Mouse (Mus musculus) forebrain, embryonic 11.5 days (tissue): ENCODE data around the gene Atp5e. TPM values are rescaled to one million over a fixed set of nuclear protein-coding genes. Genes with fewer than 3 reads are reported as not detected.

Experiments used
- ATAC-seq: fragments of 200-750 bp; cut with Nextera tagmentation; replicated peaks from 2 replicates; pipeline ENCODE4 v1.8.0; 2017; ENCODE audit warnings: moderate TSS enrichment; ENCODE audit not compliant: low FRiP score
- DNase-seq: peaks from one replicate; pipeline ENCODE4 v3.0.0-alpha.2; 2017; ENCODE audit warnings: low spot score
- H3K27ac ChIP-seq: fragments of 300-500 bp; sonication (generic); 2 replicates; pipeline ENCODE4 v1.5.1; 2014; ENCODE audit warnings: low read depth, low read length
- H3K27me3 ChIP-seq: fragments of 300-500 bp; sonication (generic); 2 replicates; pipeline ENCODE4 v1.6.1; 2014; ENCODE audit warnings: mild to moderate bottlenecking, low read length, mixed read lengths; ENCODE audit not compliant: control insufficient read depth, insufficient read depth
- H3K36me3 ChIP-seq: fragments of 300-500 bp; sonication (generic); 2 replicates; pipeline ENCODE4 v1.6.1; 2014; ENCODE audit warnings: mild to moderate bottlenecking, low read length, moderate library complexity, mixed read lengths; ENCODE audit not compliant: control insufficient read depth, insufficient read depth
- H3K4me1 ChIP-seq: fragments of 300-500 bp; sonication (generic); replicated peaks from 2 replicates; pipeline ENCODE4 v1.6.1; 2014; ENCODE audit warnings: low read length, mixed read lengths; ENCODE audit not compliant: control insufficient read depth, insufficient read depth
- H3K4me2 ChIP-seq: fragments of 300-500 bp; sonication (generic); 2 replicates; pipeline ENCODE4 v1.6.1; 2014; ENCODE audit warnings: low read depth, mild to moderate bottlenecking, low read length, moderate library complexity, mixed read lengths; ENCODE audit not compliant: severe bottlenecking
- H3K4me3 ChIP-seq: fragments of 300-500 bp; sonication (generic); 2 replicates; pipeline ENCODE4 v1.5.1; 2014; ENCODE audit warnings: low read depth, low read length
- H3K9ac ChIP-seq: fragments of 300-500 bp; sonication (generic); 2 replicates; pipeline ENCODE4 v1.6.1; 2014; ENCODE audit warnings: low read length
- H3K9me3 ChIP-seq: fragments of 300-500 bp; sonication (generic); 2 replicates; pipeline ENCODE4 v1.6.1; 2016; ENCODE audit warnings: low read length, mixed read lengths; ENCODE audit not compliant: control insufficient read depth
- WGBS: fragments of 180-500 bp; shearing (Covaris S2); extraction: QIAGEN DNeasy Blood & Tissue Kit; methylation state at CpG from one replicate; pipeline ENCODE4 v1.1.7; 2014; 5-methylcytosine and 5-hydroxymethylcytosine counted together
- polyA plus RNA-seq: library from polyadenylated mRNA; unstranded; fragments of >200 nt; fragmentation: Nextera tagmentation; extraction: Ambion mirVana; gene quantifications from 2 replicates; pipeline ENCODE4 v1.2.1, GENCODE M21; 2014

The Atp5e gene
- polyA plus RNA-seq, 1 experiment from 2014 or later: 613 TPM

- no peak overlapping the region for H3K4me2 ChIP-seq
- no peaks in the 10 kb centered on the region for H3K9me3 ChIP-seq
- H3K4me3 ChIP-seq: no peak overlapping the region
- DNase-seq: no peak
- H3K36me3 ChIP-seq: no peaks in the 10 kb centered on the region
- ATAC-seq: no peak
- no peaks in the 10 kb centered on the region for H3K27me3 ChIP-seq
- H3K9ac ChIP-seq: no peak overlapping the region
- 91% methylated on average over 5 of the region's 5 CpGs for WGBS
- H3K27ac ChIP-seq: no peak overlapping the region
- no peaks in the 10 kb centered on the region for H3K4me1 ChIP-seq
Observed at GRCm38 (mm10) chr2:174487005-174487404, 23.1 kb upstream of the Atp5e start.

- Histone ChIP-seq H3K4me1 (no peaks in the 10 kb centered on the region), H3K27ac (no peak overlapping the region), H3K9me3 (no peaks in the 10 kb centered on the region), H3K27me3 (no peaks in the 10 kb centered on the region), H3K36me3 (no peaks in the 10 kb centered on the region), H3K4me3 (no peak overlapping the region), H3K9ac (no peak overlapping the region), H3K4me2 (no peak overlapping the region)
- DNase-seq (no peak), ATAC-seq (no peak)
- WGBS: 71% methylated on average over 5 of the region's 5 CpGs
Observed at GRCm38 (mm10) chr2:174478746-174479145, 14.8 kb upstream of the Atp5e start.

GRCm38 (mm10) chr2:174477543-174478319 is 13.8 kb upstream of the Atp5e start:
- no peak overlapping the region for H3K4me3 ChIP-seq
- H3K36me3 ChIP-seq: no peaks in the 10 kb centered on the region
- no peak overlapping the region for H3K9ac ChIP-seq
- H3K27me3 ChIP-seq: no peaks in the 10 kb centered on the region
- no peak overlapping the region for H3K4me2 ChIP-seq
- no peaks in the 10 kb centered on the region for H3K9me3 ChIP-seq
- 76% methylated on average over 3 of the region's 3 CpGs for WGBS
- no peaks in the 10 kb centered on the region for H3K4me1 ChIP-seq
- H3K27ac ChIP-seq: no peak overlapping the region
- DNase-seq: no peak
- ATAC-seq: no peak

GRCm38 (mm10) chr2:174473550-174473927 is 9.6 kb upstream of the Atp5e start:
- ATAC-seq (no peak), DNase-seq (no peak)
- H3K4me3 ChIP-seq: peak overlapping the region; percentile 73; the same call in 1 of the 2 replicates
- peak overlapping the region; percentile 71 for H3K27ac ChIP-seq
- no peaks in the 10 kb centered on the region; the same call in 1 of the 2 replicates for H3K36me3 ChIP-seq
- H3K9ac ChIP-seq: peak overlapping the region; percentile 56
- H3K4me1 ChIP-seq: peaks cover 4% of the 10 kb centered on the region; the same call in 1 of the 2 replicates
- H3K4me2 ChIP-seq: peak overlapping the region; percentile 60
- H3K27me3 ChIP-seq: no peaks in the 10 kb centered on the region
- WGBS: 78% methylated on average over 5 of the region's 5 CpGs
- no peaks in the 10 kb centered on the region; the same call in 1 of the 2 replicates for H3K9me3 ChIP-seq

GRCm38 (mm10) chr2:174472818-174473549 is 9.1 kb upstream of the Atp5e start, which contains the start of gene Prelid3b:
Prelid3b (minus strand) TSS chr2:174473081.
- no peaks in the 10 kb centered on the region; the same call in 1 of the 2 replicates for H3K9me3 ChIP-seq
- peak within 1 kb of the TSS; percentile 71 for H3K27ac ChIP-seq
- H3K9ac ChIP-seq: peak within 1 kb of the TSS; percentile 79
- no peaks in the 10 kb centered on the region for H3K27me3 ChIP-seq
- DNase-seq: peak; percentile 100
- H3K4me2 ChIP-seq: peak within 1 kb of the TSS; percentile 69
- peaks cover 4% of the 10 kb centered on the region; the same call in 1 of the 2 replicates for H3K4me1 ChIP-seq
- no peaks in the 10 kb centered on the region; the same call in 1 of the 2 replicates for H3K36me3 ChIP-seq
- peak; percentile 98 for ATAC-seq
- H3K4me3 ChIP-seq: peak within 1 kb of the TSS; percentile 73
- WGBS: under 1% methylated on average over 52 of the region's 53 CpGs

GRCm38 (mm10) chr2:174472407-174472806 is 8.5 kb upstream of the Atp5e start:
- DNase-seq: no peak
- Histone ChIP-seq H3K27ac (no peak overlapping the region), H3K27me3 (no peaks in the 10 kb centered on the region), H3K4me3 (peak overlapping the region; percentile 73), H3K36me3 (no peaks in the 10 kb centered on the region; the same call in 1 of the 2 replicates), H3K9me3 (no peaks in the 10 kb centered on the region; the same call in 1 of the 2 replicates), H3K4me1 (peaks cover 4% of the 10 kb centered on the region; the same call in 1 of the 2 replicates), H3K4me2 (peak overlapping the region; percentile 69), H3K9ac (peak overlapping the region; percentile 79)
- 10% methylated on average over 29 of the region's 30 CpGs for WGBS
- peak; percentile 44; the same call in 1 of the 2 replicates for ATAC-seq

GRCm38 (mm10) chr2:174470786-174471405 is 7.0 kb upstream of the Atp5e start:
- no peak overlapping the region for H3K4me2 ChIP-seq
- H3K9me3 ChIP-seq: no peaks in the 10 kb centered on the region; the same call in 1 of the 2 replicates
- no peak overlapping the region for H3K4me3 ChIP-seq
- H3K4me1 ChIP-seq: peaks cover 4% of the 10 kb centered on the region; the same call in 1 of the 2 replicates
- ATAC-seq (no peak), DNase-seq (no peak)
- H3K9ac ChIP-seq: no peak overlapping the region
- no peaks in the 10 kb centered on the region; the same call in 1 of the 2 replicates for H3K36me3 ChIP-seq
- 95% methylated on average over 7 of the region's 7 CpGs for whole genome bisulfite sequencing
- H3K27me3 ChIP-seq: no peaks in the 10 kb centered on the region
- H3K27ac ChIP-seq: no peak overlapping the region

GRCm38 (mm10) chr2:174470333-174470732 is 6.4 kb upstream of the Atp5e start:
- H3K4me1 ChIP-seq: peaks cover 4% of the 10 kb centered on the region; the same call in 1 of the 2 replicates
- H3K9me3 ChIP-seq: no peaks in the 10 kb centered on the region; the same call in 1 of the 2 replicates
- H3K27ac ChIP-seq: no peak overlapping the region
- H3K27me3 ChIP-seq: no peaks in the 10 kb centered on the region
- no peak overlapping the region for H3K9ac ChIP-seq
- DNase-seq: no peak
- H3K36me3 ChIP-seq: no peaks in the 10 kb centered on the region; the same call in 1 of the 2 replicates
- WGBS: 90% methylated on average over 4 of the region's 4 CpGs
- no peak for ATAC-seq
- no peak overlapping the region for H3K4me3 ChIP-seq
- no peak overlapping the region for H3K4me2 ChIP-seq
